Mouse (Mus musculus): Measurements from ENCODE around the gene Sardh.
A peak's percentile ranks its signal among the peaks of the same experiment; 100 is the strongest.

Sardh gene

GRCm38 (mm10) chr2:27248211-27248610 lies at the start of gene Sardh:
TSS of gene Sardh (minus strand) at chr2:27248337.
- no peak for DNase-seq (ENCODE audit: low spot score in 2 of 2)

- DNase-seq (ENCODE audit: low spot score in 2 of 2), result no peak
These were observed 48.7 kb upstream of the Sardh start for GRCm38 (mm10) chr2:27296656-27297406.

- no peak for DNase-seq (ENCODE audit: low spot score in 2 of 2)
These were observed 46.6 kb upstream of the Sardh start for GRCm38 (mm10) chr2:27294777-27295176.

- DNase-seq (ENCODE audit: low spot score in 2 of 2), result peak in 1 of 2 experiments; percentile 84
These were observed 40.9 kb upstream of the Sardh start for GRCm38 (mm10) chr2:27289019-27289418.

- DNase-seq (ENCODE audit: low spot score in 2 of 2), result no peak
These were observed 39.0 kb upstream of the Sardh start for GRCm38 (mm10) chr2:27286971-27287710.

GRCm38 (mm10) chr2:27284441-27284840 lies 36.3 kb upstream of the Sardh start:
- DNase-seq (ENCODE audit: low spot score in 2 of 2), result no peak

GRCm38 (mm10) chr2:27281771-27282170 lies 33.6 kb upstream of the Sardh start:
- no peak for DNase-seq (ENCODE audit: low spot score in 2 of 2)

- peak in 1 of 2 experiments; percentile 77 for DNase-seq (ENCODE audit: low spot score in 2 of 2)
These were observed 32.9 kb upstream of the Sardh start for GRCm38 (mm10) chr2:27280920-27281611.

GRCm38 (mm10) chr2:27278859-27279258 lies 30.7 kb upstream of the Sardh start:
- DNase-seq (ENCODE audit: low spot score in 2 of 2), result no peak

- no peak for DNase-seq (ENCODE audit: low spot score in 2 of 2)
These were observed 20.2 kb upstream of the Sardh start for GRCm38 (mm10) chr2:27268325-27268724.

GRCm38 (mm10) chr2:27265819-27266218 lies 17.7 kb upstream of the Sardh start:
- DNase-seq (ENCODE audit: low spot score in 2 of 2), result no peak

- no peak for DNase-seq (ENCODE audit: low spot score in 2 of 2)
These were observed 14.8 kb upstream of the Sardh start for GRCm38 (mm10) chr2:27262984-27263383.

- no peak for DNase-seq (ENCODE audit: low spot score in 2 of 2)
These were observed 3.3 kb upstream of the Sardh start for GRCm38 (mm10) chr2:27251434-27251833.

GRCm38 (mm10) chr2:27247487-27247863 lies 662 bp downstream of the Sardh start:
- DNase-seq (ENCODE audit: low spot score in 2 of 2), result no peak

GRCm38 (mm10) chr2:27246712-27247486 lies 1.2 kb downstream of the Sardh start:
- peak; percentile 44 to 66 for DNase-seq (ENCODE audit: low spot score in 2 of 2)

- DNase-seq (ENCODE audit: low spot score in 2 of 2), result no peak
These were observed 2.2 kb downstream of the Sardh start for GRCm38 (mm10) chr2:27245947-27246346.

- peak in 1 of 2 experiments; percentile 60 for DNase-seq (ENCODE audit: low spot score in 2 of 2)
These were observed 10.8 kb downstream of the Sardh start for GRCm38 (mm10) chr2:27237342-27237741.

GRCm38 (mm10) chr2:27235729-27236128 lies 12.4 kb downstream of the Sardh start:
- peak in 1 of 2 experiments; percentile 80 for DNase-seq (ENCODE audit: low spot score in 2 of 2)

GRCm38 (mm10) chr2:27232376-27232775 lies 15.8 kb downstream of the Sardh start:
- peak; percentile 67 to 80 for DNase-seq (ENCODE audit: low spot score in 2 of 2)

- no peak for DNase-seq (ENCODE audit: low spot score in 2 of 2)
These were observed 18.5 kb downstream of the Sardh start for GRCm38 (mm10) chr2:27229481-27230105.

- DNase-seq (ENCODE audit: low spot score in 2 of 2), result no peak
These were observed 19.2 kb downstream of the Sardh start for GRCm38 (mm10) chr2:27228809-27229480.

All from left cerebral cortex, adult 9 months (tissue).